Mouse (Mus musculus): ENCODE results near the gene Ghdc. TPM values are rescaled to one million over a fixed set of nuclear protein-coding genes. Genes with fewer than 3 reads are reported as not detected.
A peak's percentile ranks its signal among the peaks of the same experiment; 100 is the strongest.

Gene Ghdc
- polyA plus RNA-seq, 1 experiment, result 5.4 TPM

DNA sequence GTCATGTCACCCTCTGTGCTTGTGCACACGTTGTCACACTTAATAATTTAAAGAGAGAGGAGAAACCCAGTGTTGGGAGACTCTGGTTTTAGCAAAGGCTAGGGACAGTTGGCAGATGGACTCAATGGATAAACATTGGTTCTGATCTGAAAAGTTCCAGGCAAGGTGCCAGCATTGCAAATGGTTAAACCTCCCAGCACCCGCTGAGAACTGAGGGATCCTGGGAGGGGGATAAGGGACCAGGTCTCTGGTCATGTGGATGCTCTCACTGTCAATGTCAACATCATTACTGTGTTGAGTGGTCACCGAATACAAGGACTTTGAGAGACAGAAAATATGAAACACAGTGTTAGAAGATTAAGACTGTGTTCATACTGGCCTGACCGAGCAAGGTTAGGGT is 46.0 kb upstream of the Ghdc start:
- H3K27me3 ChIP-seq (ENCODE audit: control insufficient read depth, insufficient read depth, low read length, poor library complexity, severe bottlenecking), result no peaks in the 10 kb centered on the region
- no peak overlapping the region for H3K27ac ChIP-seq (ENCODE audit: insufficient read depth, low read length)
- H3K9me3 ChIP-seq (replicated peaks; ENCODE audit: control insufficient read depth, insufficient read depth, low read length, poor library complexity, severe bottlenecking), result no peaks in the 10 kb centered on the region
- H3K9ac ChIP-seq (ENCODE audit: low read depth, poor library complexity, severe bottlenecking), result no peak overlapping the region
- H3K4me3 ChIP-seq (ENCODE audit: low read depth, low read length), result no peak overlapping the region
- no peaks in the 10 kb centered on the region for H3K4me1 ChIP-seq (ENCODE audit: control insufficient read depth, insufficient read depth, low read length)
- TF ChIP-seq POLR2A (IDR thresholded peaks at IDR 0.05; ENCODE audit: insufficient read depth, low read length), result no peak
- TF ChIP-seq EP300 (IDR thresholded peaks at IDR 0.05; ENCODE audit: insufficient read depth, low read depth, low read length), result no peak
- no peak for TF ChIP-seq CTCF (IDR thresholded peaks at IDR 0.05; ENCODE audit: low read depth, low read length)
- no peaks in the 10 kb centered on the region for H3K36me3 ChIP-seq (ENCODE audit: control insufficient read depth, insufficient read depth, low read length, poor library complexity, severe bottlenecking)

GRCm38 (mm10) chr11:100816342-100816741 is 45.6 kb upstream of the Ghdc start:
- H3K4me1 ChIP-seq (ENCODE audit: control insufficient read depth, insufficient read depth, low read length), result no peaks in the 10 kb centered on the region
- H3K27me3 ChIP-seq (ENCODE audit: control insufficient read depth, insufficient read depth, low read length, poor library complexity, severe bottlenecking), result no peaks in the 10 kb centered on the region
- no peak for TF ChIP-seq CTCF (IDR thresholded peaks at IDR 0.05; ENCODE audit: low read depth, low read length)
- no peak for TF ChIP-seq POLR2A (IDR thresholded peaks at IDR 0.05; ENCODE audit: insufficient read depth, low read length)
- no peak for TF ChIP-seq EP300 (IDR thresholded peaks at IDR 0.05; ENCODE audit: insufficient read depth, low read depth, low read length)
- no peak overlapping the region for H3K9ac ChIP-seq (ENCODE audit: low read depth, poor library complexity, severe bottlenecking)
- H3K36me3 ChIP-seq (ENCODE audit: control insufficient read depth, insufficient read depth, low read length, poor library complexity, severe bottlenecking), result no peaks in the 10 kb centered on the region
- H3K9me3 ChIP-seq (replicated peaks; ENCODE audit: control insufficient read depth, insufficient read depth, low read length, poor library complexity, severe bottlenecking), result no peaks in the 10 kb centered on the region
- H3K4me3 ChIP-seq (ENCODE audit: low read depth, low read length), result no peak overlapping the region
- H3K27ac ChIP-seq (ENCODE audit: insufficient read depth, low read length), result no peak overlapping the region

GRCm38 (mm10) chr11:100814498-100814897 is 43.7 kb upstream of the Ghdc start:
- H3K9ac ChIP-seq (ENCODE audit: low read depth, poor library complexity, severe bottlenecking), result no peak overlapping the region
- no peak for TF ChIP-seq POLR2A (IDR thresholded peaks at IDR 0.05; ENCODE audit: insufficient read depth, low read length)
- TF ChIP-seq EP300 (IDR thresholded peaks at IDR 0.05; ENCODE audit: insufficient read depth, low read depth, low read length), result no peak
- TF ChIP-seq CTCF (IDR thresholded peaks at IDR 0.05; ENCODE audit: low read depth, low read length), result no peak

GRCm38 (mm10) chr11:100811132-100811531 is 40.4 kb upstream of the Ghdc start:
- Histone ChIP-seq H3K9ac (ENCODE audit: low read depth, poor library complexity, severe bottlenecking) (no peak overlapping the region), H3K27ac (ENCODE audit: insufficient read depth, low read length) (no peak overlapping the region), H3K36me3 (ENCODE audit: control insufficient read depth, insufficient read depth, low read length, poor library complexity, severe bottlenecking) (no peaks in the 10 kb centered on the region), H3K4me3 (ENCODE audit: low read depth, low read length) (no peak overlapping the region), H3K4me1 (ENCODE audit: control insufficient read depth, insufficient read depth, low read length) (no peaks in the 10 kb centered on the region), H3K27me3 (ENCODE audit: control insufficient read depth, insufficient read depth, low read length, poor library complexity, severe bottlenecking) (no peaks in the 10 kb centered on the region), H3K9me3 (replicated peaks; ENCODE audit: control insufficient read depth, insufficient read depth, low read length, poor library complexity, severe bottlenecking) (peaks cover 3% of the 10 kb centered on the region; the same call in 1 of the 2 replicates)
- TF ChIP-seq EP300 (IDR thresholded peaks at IDR 0.05; ENCODE audit: insufficient read depth, low read depth, low read length) (no peak), CTCF (IDR thresholded peaks at IDR 0.05; ENCODE audit: low read depth, low read length) (peak; percentile 17)

More at GRCm38 (mm10) chr11:100814498-100814897, 43.7 kb upstream of the Ghdc start:
- Histone ChIP-seq H3K4me3 (ENCODE audit: low read depth, low read length) (no peak overlapping the region), H3K27ac (ENCODE audit: insufficient read depth, low read length) (no peak overlapping the region), H3K4me1 (ENCODE audit: control insufficient read depth, insufficient read depth, low read length) (no peaks in the 10 kb centered on the region), H3K9me3 (replicated peaks; ENCODE audit: control insufficient read depth, insufficient read depth, low read length, poor library complexity, severe bottlenecking) (peaks cover 3% of the 10 kb centered on the region; the same call in 1 of the 2 replicates), H3K27me3 (ENCODE audit: control insufficient read depth, insufficient read depth, low read length, poor library complexity, severe bottlenecking) (no peaks in the 10 kb centered on the region), H3K36me3 (ENCODE audit: control insufficient read depth, insufficient read depth, low read length, poor library complexity, severe bottlenecking) (no peaks in the 10 kb centered on the region)

GRCm38 (mm10) chr11:100810516-100810915 is 39.8 kb upstream of the Ghdc start:
- peaks cover 3% of the 10 kb centered on the region; the same call in 1 of the 2 replicates for H3K9me3 ChIP-seq (replicated peaks; ENCODE audit: control insufficient read depth, insufficient read depth, low read length, poor library complexity, severe bottlenecking)
- no peaks in the 10 kb centered on the region for H3K4me1 ChIP-seq (ENCODE audit: control insufficient read depth, insufficient read depth, low read length)
- H3K27ac ChIP-seq (ENCODE audit: insufficient read depth, low read length), result no peak overlapping the region
- TF ChIP-seq EP300 (IDR thresholded peaks at IDR 0.05; ENCODE audit: insufficient read depth, low read depth, low read length) (no peak), POLR2A (IDR thresholded peaks at IDR 0.05; ENCODE audit: insufficient read depth, low read length) (no peak), CTCF (IDR thresholded peaks at IDR 0.05; ENCODE audit: low read depth, low read length) (no peak)
- no peaks in the 10 kb centered on the region for H3K27me3 ChIP-seq (ENCODE audit: control insufficient read depth, insufficient read depth, low read length, poor library complexity, severe bottlenecking)
- no peak overlapping the region for H3K4me3 ChIP-seq (ENCODE audit: low read depth, low read length)
- H3K9ac ChIP-seq (ENCODE audit: low read depth, poor library complexity, severe bottlenecking), result no peak overlapping the region
- H3K36me3 ChIP-seq (ENCODE audit: control insufficient read depth, insufficient read depth, low read length, poor library complexity, severe bottlenecking), result no peaks in the 10 kb centered on the region

DNA sequence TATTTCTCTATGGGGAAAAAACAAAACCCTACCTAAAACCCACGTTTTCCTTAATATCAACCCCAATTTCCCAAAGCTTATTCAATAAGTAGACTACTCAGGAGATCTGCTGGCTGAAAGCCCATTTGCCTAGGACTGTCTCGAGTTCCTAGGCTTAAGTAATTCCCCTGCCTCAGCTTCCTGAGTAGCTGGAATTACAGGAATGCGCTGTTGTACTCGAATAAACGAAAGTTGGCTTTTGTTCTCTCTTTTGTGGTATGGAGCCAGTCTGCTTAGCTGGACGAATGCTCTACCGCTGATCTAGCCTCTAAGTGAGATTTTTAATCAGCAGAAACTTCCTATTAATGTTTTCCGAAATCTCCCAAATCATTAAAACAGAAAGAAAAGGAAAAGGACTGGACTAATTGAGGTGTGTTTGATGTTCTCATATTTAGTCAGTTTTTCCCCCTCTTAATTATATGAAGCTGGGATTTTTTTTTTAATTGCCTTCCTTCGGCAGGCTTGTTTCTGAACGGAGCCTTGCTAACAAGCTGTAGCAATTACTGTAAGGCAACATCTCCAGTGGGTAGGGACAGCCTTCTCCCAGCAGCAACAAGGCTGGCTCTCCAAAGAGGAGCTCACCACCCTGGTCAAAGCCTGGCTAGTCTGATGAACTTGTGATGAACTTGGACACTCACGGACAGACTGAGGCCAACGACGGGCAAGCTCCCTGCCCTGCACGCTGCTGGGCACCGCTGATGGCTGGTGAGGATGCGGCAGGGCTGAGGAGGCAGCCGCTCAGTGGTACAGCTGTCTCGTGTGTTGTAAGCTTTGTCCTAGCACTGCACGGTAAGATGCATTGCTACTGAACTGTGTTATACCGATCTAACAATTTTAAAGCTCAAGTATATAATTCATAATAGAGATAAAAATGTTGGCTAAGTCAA is 35.9 kb upstream of the Ghdc start:
- Histone ChIP-seq H3K27ac (ENCODE audit: insufficient read depth, low read length) (no peak overlapping the region), H3K4me3 (ENCODE audit: low read depth, low read length) (no peak overlapping the region), H3K4me1 (ENCODE audit: control insufficient read depth, insufficient read depth, low read length) (no peaks in the 10 kb centered on the region), H3K36me3 (ENCODE audit: control insufficient read depth, insufficient read depth, low read length, poor library complexity, severe bottlenecking) (no peaks in the 10 kb centered on the region), H3K9me3 (replicated peaks; ENCODE audit: control insufficient read depth, insufficient read depth, low read length, poor library complexity, severe bottlenecking) (peaks cover 3% of the 10 kb centered on the region; the same call in 1 of the 2 replicates), H3K9ac (ENCODE audit: low read depth, poor library complexity, severe bottlenecking) (no peak overlapping the region), H3K27me3 (ENCODE audit: control insufficient read depth, insufficient read depth, low read length, poor library complexity, severe bottlenecking) (no peaks in the 10 kb centered on the region)
- TF ChIP-seq POLR2A (IDR thresholded peaks at IDR 0.05; ENCODE audit: insufficient read depth, low read length) (no peak), EP300 (IDR thresholded peaks at IDR 0.05; ENCODE audit: insufficient read depth, low read depth, low read length) (no peak)
